Mouse (Mus musculus): ENCODE results near the gene Nrp2.

DNA sequence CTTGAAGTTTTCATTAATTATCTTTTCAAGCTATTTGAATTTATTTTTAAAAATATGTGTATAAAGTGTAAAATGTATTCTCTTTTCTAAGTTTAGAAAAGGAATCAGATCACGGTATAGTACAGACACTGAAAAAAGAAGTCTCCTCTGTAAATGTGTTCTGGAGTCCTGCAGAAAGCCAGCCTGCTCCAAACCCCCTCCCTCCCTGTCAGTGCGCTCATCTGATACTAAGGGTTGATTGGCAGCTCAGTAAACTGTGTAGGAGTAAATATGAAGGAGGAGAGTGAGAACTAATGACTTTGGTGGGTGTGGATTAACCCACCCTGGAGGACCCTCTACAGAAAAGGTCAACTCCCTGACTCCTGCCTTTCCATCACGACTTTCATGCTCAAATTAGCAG is 5.7 kb upstream of the Nrp2 start:
- TF ChIP-seq POLR2A (IDR thresholded peaks at IDR 0.05; ENCODE audit: control insufficient read depth in 1 of 2, insufficient read depth in 1 of 2, low read depth in 1 of 2, low read length in 2 of 2, poor library complexity in 1 of 2): no peak
- no peak for TF ChIP-seq MAX (IDR thresholded peaks at IDR 0.05; ENCODE audit: low read length)
- no peak for TF ChIP-seq CHD2 (IDR thresholded peaks at IDR 0.05; ENCODE audit: low read length)
- TF ChIP-seq GATA1 (IDR thresholded peaks at IDR 0.05; ENCODE audit: low read depth, low read length): no peak
- no peak for TF ChIP-seq BHLHE40 (IDR thresholded peaks at IDR 0.05; ENCODE audit: borderline replicate concordance, low read depth, low read length)
